Mouse (Mus musculus): ENCODE results near the gene C2cd2.
"Not testable (repeated sequence)": the region's sequence is repeated elsewhere in the genome, so short reads cannot be mapped to it uniquely, and the experiment has no call there.

Gene C2cd2

GRCm38 (mm10) chr16:97962151-97962948 is at the start of gene C2cd2, which contains the start of gene Zbtb21:
Gene C2cd2, minus strand, starts transcription at chr16:97962598.
Gene Zbtb21, minus strand, starts transcription at chr16:97962622.
- peak; percentile 95 for DNase-seq (ENCODE audit: low read depth, low spot score)

- not testable (repeated sequence) for DNase-seq (ENCODE audit: low read depth, low spot score)
Measured at GRCm38 (mm10) chr16:97997383-97997731, 35.0 kb upstream of the C2cd2 start.

GRCm38 (mm10) chr16:97996616-97997382 is 34.4 kb upstream of the C2cd2 start, which contains the start of gene B230307C23Rik:
Gene B230307C23Rik, plus strand, starts transcription at chr16:97997315.
- peak; percentile 67 for DNase-seq (ENCODE audit: low read depth, low spot score)

- no peak for DNase-seq (ENCODE audit: low read depth, low spot score)
Measured at GRCm38 (mm10) chr16:97995849-97996615, 33.6 kb upstream of the C2cd2 start.

- not testable (repeated sequence) for DNase-seq (ENCODE audit: low read depth, low spot score)
Measured at GRCm38 (mm10) chr16:97992477-97992876, 30.1 kb upstream of the C2cd2 start.

GRCm38 (mm10) chr16:97991517-97991916 is 29.1 kb upstream of the C2cd2 start:
- DNase-seq (ENCODE audit: low read depth, low spot score), result no peak

GRCm38 (mm10) chr16:97984589-97984988 is 22.2 kb upstream of the C2cd2 start:
- DNase-seq (ENCODE audit: low read depth, low spot score), result no peak

- no peak for DNase-seq (ENCODE audit: low read depth, low spot score)
Measured at GRCm38 (mm10) chr16:97981362-97981761, 19.0 kb upstream of the C2cd2 start.

GRCm38 (mm10) chr16:97977722-97978121 is 15.3 kb upstream of the C2cd2 start:
- no peak for DNase-seq (ENCODE audit: low read depth, low spot score)

GRCm38 (mm10) chr16:97977277-97977676 is 14.9 kb upstream of the C2cd2 start:
- DNase-seq (ENCODE audit: low read depth, low spot score), result no peak

GRCm38 (mm10) chr16:97963956-97964540 is 1.6 kb upstream of the C2cd2 start:
- no peak for DNase-seq (ENCODE audit: low read depth, low spot score)

- DNase-seq (ENCODE audit: low read depth, low spot score), result no peak
Measured at GRCm38 (mm10) chr16:97961381-97962150, 832 bp downstream of the C2cd2 start.

GRCm38 (mm10) chr16:97960348-97960747 is 2.0 kb downstream of the C2cd2 start:
- no peak for DNase-seq (ENCODE audit: low read depth, low spot score)

GRCm38 (mm10) chr16:97958401-97958973 is 3.9 kb downstream of the C2cd2 start:
- no peak for DNase-seq (ENCODE audit: low read depth, low spot score)

GRCm38 (mm10) chr16:97957626-97958025 is 4.8 kb downstream of the C2cd2 start:
- DNase-seq (ENCODE audit: low read depth, low spot score), result no peak

GRCm38 (mm10) chr16:97956011-97956410 is 6.4 kb downstream of the C2cd2 start:
- DNase-seq (ENCODE audit: low read depth, low spot score), result no peak

GRCm38 (mm10) chr16:97953300-97953699 is 9.1 kb downstream of the C2cd2 start:
- no peak for DNase-seq (ENCODE audit: low read depth, low spot score)

- DNase-seq (ENCODE audit: low read depth, low spot score), result no peak
Measured at GRCm38 (mm10) chr16:97952801-97953200, 9.6 kb downstream of the C2cd2 start.

- DNase-seq (ENCODE audit: low read depth, low spot score), result no peak
Measured at GRCm38 (mm10) chr16:97952371-97952770, 10.0 kb downstream of the C2cd2 start.

GRCm38 (mm10) chr16:97950061-97950460 is 12.3 kb downstream of the C2cd2 start:
- DNase-seq (ENCODE audit: low read depth, low spot score), result no peak

Data from retina, adult 2 months (tissue).